Mouse (Mus musculus) hindbrain, embryonic 11.5 days (tissue): ENCODE measurements around the gene Thumpd1. TPM values are rescaled to one million over a fixed set of nuclear protein-coding genes. Genes with fewer than 3 reads are reported as not detected.

Experiments
- polyA plus RNA-seq: library from polyadenylated mRNA; unstranded; fragments of >200 nt; fragmentation: Nextera tagmentation; extraction: Ambion mirVana; gene quantifications from 2 replicates; pipeline ENCODE4 v1.2.1, GENCODE M21; 2014

Thumpd1 gene
- polyA plus RNA-seq, 1 experiment from 2014 or later, result 89.7 TPM

Other genes with a start within 250 kb of the Thumpd1 start
- not detected in 2 replicates for gene Umod, start 241.5 kb downstream of the Thumpd1 start, polyA plus RNA-seq
- not detected in 2 replicates for gene Acsm5, start 201.3 kb downstream of the Thumpd1 start, polyA plus RNA-seq
- gene Pdilt, start 197.3 kb downstream of the Thumpd1 start, polyA plus RNA-seq, result 0.28 TPM in 1 of 2 replicates, not detected in the other
- not detected in 2 replicates for gene Acsm2, start 166.5 kb downstream of the Thumpd1 start, polyA plus RNA-seq
- not detected in 2 replicates for gene Acsm1, start 113.8 kb downstream of the Thumpd1 start, polyA plus RNA-seq
- gene Acsm4, start 30.8 kb downstream of the Thumpd1 start, polyA plus RNA-seq, result not detected in 2 replicates
- gene Acsm3, start 40.1 kb upstream of the Thumpd1 start, polyA plus RNA-seq, result 0.18 and 0.57 TPM in 2 replicates
- 24.0 and 27.4 TPM in 2 replicates for gene Rexo5, start 73.2 kb upstream of the Thumpd1 start, polyA plus RNA-seq
- gene Eri2, start 73.3 kb upstream of the Thumpd1 start, polyA plus RNA-seq, result 33.5 and 37.3 TPM in 2 replicates
- 16.1 and 16.7 TPM in 2 replicates for gene Lyrm1, start 175.1 kb upstream of the Thumpd1 start, polyA plus RNA-seq
- 10.0 and 11.8 TPM in 2 replicates for gene Dcun1d3, start 175.5 kb upstream of the Thumpd1 start, polyA plus RNA-seq